Mouse (Mus musculus) forebrain, embryonic 13.5 days (tissue): ENCODE measurements around the gene Sdhc. TPM values are rescaled to one million over a fixed set of nuclear protein-coding genes. Genes with fewer than 3 reads are reported as not detected.

ENCODE experiments used
- ATAC-seq: fragments of 200-750 bp; cut with Nextera tagmentation; 2 replicates; pipeline ENCODE4 v1.8.0; 2017
- H3K27ac ChIP-seq: fragments of 300-500 bp; sonication (generic); 2 replicates; pipeline ENCODE4 v1.5.1; 2015; ENCODE audit warnings: inconsistent platforms, mild to moderate bottlenecking, moderate library complexity
- H3K27me3 ChIP-seq: fragments of 300-500 bp; sonication (generic); 2 replicates; pipeline ENCODE4 v1.6.1; 2015; ENCODE audit warnings: mild to moderate bottlenecking, inconsistent platforms
- H3K36me3 ChIP-seq: fragments of 300-500 bp; sonication (generic); 2 replicates; pipeline ENCODE4 v1.6.1; 2015; ENCODE audit warnings: mild to moderate bottlenecking, inconsistent platforms; ENCODE audit not compliant: poor library complexity, severe bottlenecking
- H3K4me1 ChIP-seq: fragments of 300-500 bp; sonication (generic); 2 replicates; pipeline ENCODE4 v1.6.1; 2015; ENCODE audit warnings: inconsistent platforms
- H3K4me2 ChIP-seq: fragments of 300-500 bp; sonication (generic); 2 replicates; pipeline ENCODE4 v1.6.1; 2015; ENCODE audit warnings: inconsistent platforms, mild to moderate bottlenecking, moderate library complexity
- H3K4me3 ChIP-seq: fragments of 300-500 bp; sonication (generic); 2 replicates; pipeline ENCODE4 v1.5.1; 2015; ENCODE audit warnings: mild to moderate bottlenecking, inconsistent platforms
- H3K9ac ChIP-seq: fragments of 300-500 bp; sonication (generic); 2 replicates; pipeline ENCODE4 v1.6.1; 2015; ENCODE audit warnings: mild to moderate bottlenecking, inconsistent platforms
- H3K9me3 ChIP-seq: fragments of 300-500 bp; sonication (generic); replicated peaks from 2 replicates; pipeline ENCODE4 v1.6.1; 2016; ENCODE audit warnings: inconsistent platforms
- WGBS: fragments of 180-500 bp; shearing (Covaris S2); methylation state at CpG from one replicate; pipeline ENCODE4 v1.1.7; 2015; 5-methylcytosine and 5-hydroxymethylcytosine counted together
- polyA plus RNA-seq: library from polyadenylated mRNA; unstranded; fragments of >200 nt; fragmentation: Nextera tagmentation; extraction: Ambion mirVana; gene quantifications from 2 replicates; pipeline ENCODE4 v1.2.1, GENCODE M21; 2015

Gene Sdhc
- polyA plus RNA-seq, 1 experiment from 2014 or later: 229 TPM

- WGBS: 30% methylated on average over 13 of the region's 13 CpGs
- no peak overlapping the region for H3K4me3 ChIP-seq
- H3K4me1 ChIP-seq: peaks cover 25% of the 10 kb centered on the region
- no peak for ATAC-seq
- H3K9me3 ChIP-seq: no peaks in the 10 kb centered on the region
- H3K4me2 ChIP-seq: no peak overlapping the region
- H3K27me3 ChIP-seq: peaks cover 34% of the 10 kb centered on the region
- no peak overlapping the region for H3K9ac ChIP-seq
- H3K27ac ChIP-seq: no peak overlapping the region
- no peaks in the 10 kb centered on the region for H3K36me3 ChIP-seq
These were observed 37.7 kb upstream of the Sdhc start for GRCm38 (mm10) chr1:171187851-171188700.

- no peak overlapping the region for H3K9ac ChIP-seq
- H3K4me3 ChIP-seq: no peak overlapping the region
- H3K4me1 ChIP-seq: peaks cover 20% of the 10 kb centered on the region
- no peak overlapping the region for H3K4me2 ChIP-seq
- 66% methylated on average over 8 of the region's 8 CpGs for WGBS
- no peaks in the 10 kb centered on the region for H3K36me3 ChIP-seq
- no peak for ATAC-seq
- peaks cover 10% of the 10 kb centered on the region for H3K27me3 ChIP-seq
- no peaks in the 10 kb centered on the region for H3K9me3 ChIP-seq
- H3K27ac ChIP-seq: no peak overlapping the region
These were observed 35.3 kb upstream of the Sdhc start for GRCm38 (mm10) chr1:171185655-171186054.

- no peak overlapping the region for H3K4me3 ChIP-seq
- H3K27me3 ChIP-seq: 0 out of 2 replicates have a peak, but pooled peaks cover 3% of the 10 kb centered on the region
- ATAC-seq: no peak
- no peak overlapping the region for H3K9ac ChIP-seq
- peaks cover 14% of the 10 kb centered on the region for H3K4me1 ChIP-seq
- H3K27ac ChIP-seq: no peak overlapping the region
- no peak overlapping the region for H3K4me2 ChIP-seq
- WGBS: 87% methylated on average over 7 of the region's 7 CpGs
- H3K36me3 ChIP-seq: no peaks in the 10 kb centered on the region
- H3K9me3 ChIP-seq: no peaks in the 10 kb centered on the region
These were observed 33.9 kb upstream of the Sdhc start for GRCm38 (mm10) chr1:171184314-171184713.

GRCm38 (mm10) chr1:171183620-171184019, 33.2 kb upstream of the Sdhc start:
- H3K9ac ChIP-seq: no peak overlapping the region
- H3K27me3 ChIP-seq: no peaks in the 10 kb centered on the region
- no peaks in the 10 kb centered on the region for H3K36me3 ChIP-seq
- ATAC-seq: no peak
- no peaks in the 10 kb centered on the region for H3K9me3 ChIP-seq
- no peak overlapping the region for H3K27ac ChIP-seq
- no peak overlapping the region for H3K4me2 ChIP-seq
- peaks cover 8% of the 10 kb centered on the region for H3K4me1 ChIP-seq
- H3K4me3 ChIP-seq: no peak overlapping the region
- WGBS: 73% methylated on average over 3 of the region's 3 CpGs

GRCm38 (mm10) chr1:171183025-171183424, 32.6 kb upstream of the Sdhc start:
- ATAC-seq: no peak
- H3K27me3 ChIP-seq: no peaks in the 10 kb centered on the region
- H3K9ac ChIP-seq: no peak overlapping the region
- H3K9me3 ChIP-seq: no peaks in the 10 kb centered on the region
- 78% methylated on average over 3 of the region's 3 CpGs for WGBS
- no peak overlapping the region for H3K27ac ChIP-seq
- no peaks in the 10 kb centered on the region for H3K36me3 ChIP-seq
- H3K4me3 ChIP-seq: no peak overlapping the region
- no peak overlapping the region for H3K4me2 ChIP-seq
- peaks cover 3% of the 10 kb centered on the region for H3K4me1 ChIP-seq

- no peak overlapping the region for H3K9ac ChIP-seq
- 83% methylated on average over 5 of the region's 5 CpGs for WGBS
- no peak overlapping the region for H3K4me2 ChIP-seq
- H3K4me3 ChIP-seq: no peak overlapping the region
- no peaks in the 10 kb centered on the region for H3K27me3 ChIP-seq
- H3K27ac ChIP-seq: no peak overlapping the region
- H3K36me3 ChIP-seq: no peaks in the 10 kb centered on the region
- ATAC-seq: no peak
- H3K4me1 ChIP-seq: no peaks in the 10 kb centered on the region
- no peaks in the 10 kb centered on the region for H3K9me3 ChIP-seq
These were observed 29.2 kb upstream of the Sdhc start for GRCm38 (mm10) chr1:171179487-171180171.

GRCm38 (mm10) chr1:171172779-171173178, 22.4 kb upstream of the Sdhc start:
- ATAC-seq: no peak
- Histone ChIP-seq H3K9ac (no peak overlapping the region), H3K36me3 (no peaks in the 10 kb centered on the region), H3K27ac (no peak overlapping the region), H3K9me3 (no peaks in the 10 kb centered on the region), H3K27me3 (no peaks in the 10 kb centered on the region), H3K4me2 (no peak overlapping the region), H3K4me1 (no peaks in the 10 kb centered on the region), H3K4me3 (no peak overlapping the region)
- 96% methylated on average over 8 of the region's 8 CpGs for WGBS

- no peak overlapping the region for H3K4me2 ChIP-seq
- WGBS: 67% methylated on average over 3 of the region's 3 CpGs
- H3K4me1 ChIP-seq: no peaks in the 10 kb centered on the region
- no peak overlapping the region for H3K27ac ChIP-seq
- no peaks in the 10 kb centered on the region for H3K9me3 ChIP-seq
- no peaks in the 10 kb centered on the region for H3K27me3 ChIP-seq
- H3K36me3 ChIP-seq: no peaks in the 10 kb centered on the region
- H3K9ac ChIP-seq: no peak overlapping the region
- no peak overlapping the region for H3K4me3 ChIP-seq
- no peak for ATAC-seq
These were observed 20.7 kb upstream of the Sdhc start for GRCm38 (mm10) chr1:171171138-171171537.

- no peak for ATAC-seq
- no peak overlapping the region for H3K9ac ChIP-seq
- no peaks in the 10 kb centered on the region for H3K4me1 ChIP-seq
- no peaks in the 10 kb centered on the region for H3K36me3 ChIP-seq
- no peak overlapping the region for H3K27ac ChIP-seq
- H3K4me2 ChIP-seq: no peak overlapping the region
- 0 out of 2 replicates have a peak, but pooled peaks cover 2% of the 10 kb centered on the region for H3K27me3 ChIP-seq
- no peak overlapping the region for H3K4me3 ChIP-seq
- 67% methylated on average over 3 of the region's 3 CpGs for WGBS
- H3K9me3 ChIP-seq: no peaks in the 10 kb centered on the region
These were observed 19.5 kb upstream of the Sdhc start for GRCm38 (mm10) chr1:171169913-171170312.

- Histone ChIP-seq H3K4me1 (no peaks in the 10 kb centered on the region), H3K9ac (no peak overlapping the region), H3K4me3 (no peak overlapping the region), H3K36me3 (no peaks in the 10 kb centered on the region), H3K4me2 (no peak overlapping the region), H3K9me3 (no peaks in the 10 kb centered on the region), H3K27ac (no peak overlapping the region), H3K27me3 (0 out of 2 replicates have a peak, but pooled peaks cover 2% of the 10 kb centered on the region)
- ATAC-seq: no peak
- 89% methylated on average over 12 of the region's 12 CpGs for WGBS
These were observed 18.5 kb upstream of the Sdhc start for GRCm38 (mm10) chr1:171168906-171169305.

- Histone ChIP-seq H3K36me3 (no peaks in the 10 kb centered on the region), H3K27me3 (peaks cover 11% of the 10 kb centered on the region), H3K4me3 (no peak overlapping the region), H3K9me3 (no peaks in the 10 kb centered on the region), H3K4me2 (no peak overlapping the region), H3K9ac (no peak overlapping the region), H3K4me1 (no peaks in the 10 kb centered on the region), H3K27ac (no peak overlapping the region)
- 89% methylated on average over 5 of the region's 5 CpGs for WGBS
- ATAC-seq: no peak
These were observed 15.4 kb upstream of the Sdhc start for GRCm38 (mm10) chr1:171165629-171166345.

GRCm38 (mm10) chr1:171164258-171164657, 13.9 kb upstream of the Sdhc start:
- WGBS: 43% methylated on average over 3 of the region's 3 CpGs
- no peaks in the 10 kb centered on the region for H3K36me3 ChIP-seq
- H3K4me1 ChIP-seq: 0 out of 2 replicates have a peak, but pooled peaks cover 6% of the 10 kb centered on the region
- no peak overlapping the region for H3K9ac ChIP-seq
- peaks cover 27% of the 10 kb centered on the region for H3K27me3 ChIP-seq
- H3K27ac ChIP-seq: no peak overlapping the region
- no peak for ATAC-seq
- no peak overlapping the region for H3K4me3 ChIP-seq
- H3K9me3 ChIP-seq: no peaks in the 10 kb centered on the region
- no peak overlapping the region for H3K4me2 ChIP-seq
